Mouse (Mus musculus) C2C12 (cell line): ENCODE data around the gene Ptpn14. TPM values are rescaled to one million over a fixed set of nuclear protein-coding genes. Genes with fewer than 3 reads are reported as not detected.

ENCODE experiments used
- H3K27me3 ChIP-seq: one replicate; pipeline ENCODE4 v1.6.1; 2011; ENCODE audit not compliant: control insufficient read depth, insufficient read depth, insufficient read length
- H3K36me3 ChIP-seq: one replicate; pipeline ENCODE4 v1.6.1; 2011; ENCODE audit not compliant: control insufficient read depth, insufficient read depth
- H3K4me3 ChIP-seq: one replicate; pipeline ENCODE4 v1.5.1; 2011; ENCODE audit warnings: mild to moderate bottlenecking, control low read depth; ENCODE audit not compliant: poor library complexity, insufficient read depth, severe bottlenecking
- H3K79me2 ChIP-seq: one replicate; pipeline ENCODE4 v1.6.1; 2011; ENCODE audit not compliant: control insufficient read depth, insufficient read depth
- H3K79me3 ChIP-seq: one replicate; pipeline ENCODE4 v1.6.1; 2011; ENCODE audit warnings: low read depth, control low read depth
- H3ac ChIP-seq: one replicate; pipeline ENCODE3; 2011; ENCODE audit warnings: low read depth; ENCODE audit not compliant: control insufficient read depth, insufficient read length
- CEBPB ChIP-seq: IDR thresholded peaks from one replicate; pipeline ENCODE4 v1.6.1; 2011; ENCODE audit warnings: low read depth, mild to moderate bottlenecking, control low read depth, moderate library complexity
- CTCF ChIP-seq: IDR thresholded peaks from one replicate; pipeline ENCODE4 v1.5.1; 2011; ENCODE audit not compliant: control insufficient read depth, insufficient read depth, insufficient read length
- FOSL1 ChIP-seq: IDR thresholded peaks from one replicate; pipeline ENCODE4 v1.8.0; 2011; ENCODE audit warnings: mild to moderate bottlenecking, low read length; ENCODE audit not compliant: poor library complexity, insufficient read depth, severe bottlenecking
- MAX ChIP-seq: IDR thresholded peaks from one replicate; pipeline ENCODE4 v1.6.1; 2011; ENCODE audit warnings: mild to moderate bottlenecking, control low read depth
- MYOD1 ChIP-seq: IDR thresholded peaks from one replicate; pipeline ENCODE4 v1.6.1; 2011; ENCODE audit warnings: low read depth; ENCODE audit not compliant: control insufficient read depth, insufficient read length
- MYOG ChIP-seq: IDR thresholded peaks from one replicate; pipeline ENCODE4 v1.6.1; 2011; ENCODE audit not compliant: control insufficient read depth, insufficient read length; ENCODE audit errors: extremely low read depth
- USF1 ChIP-seq: IDR thresholded peaks from one replicate; pipeline ENCODE4 v1.6.1; 2011; ENCODE audit warnings: low read depth, mild to moderate bottlenecking, control low read depth, moderate library complexity
- polyA plus RNA-seq: library from polyadenylated mRNA; unstranded; fragments of >200 nt; fragmentation: generic; extraction: Trizol; gene quantifications from one replicate; pipeline ENCODE4 v1.2.1, GENCODE M21; 2012; ENCODE audit warnings: missing spikeins

The Ptpn14 gene
- polyA plus RNA-seq, 1 experiment, result 23.4 TPM

GRCm38 (mm10) chr1:189864846-189865560 is 136.9 kb downstream of the Ptpn14 start:
- H3ac ChIP-seq, result no peak overlapping the region
- peaks cover 47% of the 10 kb centered on the region for H3K36me3 ChIP-seq
- H3K79me3 ChIP-seq, result no peaks in the 10 kb centered on the region
- no peaks in the 10 kb centered on the region for H3K27me3 ChIP-seq
- no peaks in the 10 kb centered on the region for H3K79me2 ChIP-seq
- no peak for TF ChIP-seq CEBPB
- TF ChIP-seq CTCF, result no peak
- no peak for TF ChIP-seq USF1
- no peak for TF ChIP-seq MAX
- no peak for TF ChIP-seq MYOG
- TF ChIP-seq FOSL1, result no peak
- no peak for TF ChIP-seq MYOD1
- H3K4me3 ChIP-seq, result no peak overlapping the region

- no peak overlapping the region for H3ac ChIP-seq
- peaks cover 55% of the 10 kb centered on the region for H3K36me3 ChIP-seq
- TF ChIP-seq MYOD1 (no peak), MAX (no peak), MYOG (no peak), CTCF (no peak), USF1 (no peak), FOSL1 (no peak), CEBPB (no peak)
Measured at GRCm38 (mm10) chr1:189866621-189867020, 138.6 kb downstream of the Ptpn14 start.

GRCm38 (mm10) chr1:189867034-189867433 is 139.0 kb downstream of the Ptpn14 start:
- H3K79me3 ChIP-seq, result no peaks in the 10 kb centered on the region
- no peak for TF ChIP-seq MAX
- no peak for TF ChIP-seq USF1
- no peak for TF ChIP-seq FOSL1
- TF ChIP-seq CTCF, result no peak
- no peak for TF ChIP-seq MYOD1
- no peak for TF ChIP-seq CEBPB
- TF ChIP-seq MYOG, result no peak

More at GRCm38 (mm10) chr1:189866621-189867020, 138.6 kb downstream of the Ptpn14 start:
- Histone ChIP-seq H3K27me3 (no peaks in the 10 kb centered on the region), H3K79me3 (no peaks in the 10 kb centered on the region), H3K4me3 (no peak overlapping the region), H3K79me2 (no peaks in the 10 kb centered on the region)

DNA sequence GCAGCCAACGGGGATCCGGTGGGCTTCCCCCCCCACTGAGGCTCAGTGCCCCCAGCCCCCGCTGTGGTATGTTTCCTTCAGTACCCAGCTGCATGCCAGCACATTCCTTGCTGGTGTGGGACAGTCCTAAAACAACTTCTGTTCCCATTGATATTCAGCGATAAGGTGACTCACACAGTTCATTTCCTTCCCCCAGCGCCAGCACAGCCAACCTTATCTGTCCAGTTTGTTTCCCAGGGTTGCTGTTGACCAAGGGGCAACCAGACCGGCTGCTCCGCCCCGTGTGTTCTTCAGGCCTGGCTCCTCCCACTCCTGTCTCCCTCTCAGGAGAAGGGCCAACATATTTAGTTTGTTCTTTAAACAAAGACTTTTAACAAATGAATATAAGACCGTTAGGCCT is 139.4 kb downstream of the Ptpn14 start:
- H3K79me3 ChIP-seq, result no peaks in the 10 kb centered on the region
- H3K4me3 ChIP-seq, result no peak overlapping the region
- H3K79me2 ChIP-seq, result no peaks in the 10 kb centered on the region
- H3K27me3 ChIP-seq, result no peaks in the 10 kb centered on the region
- peaks cover 55% of the 10 kb centered on the region for H3K36me3 ChIP-seq
- TF ChIP-seq FOSL1 (no peak), MYOD1 (peak; percentile 8), USF1 (no peak)
- no peak overlapping the region for H3ac ChIP-seq

More at GRCm38 (mm10) chr1:189867034-189867433, 139.0 kb downstream of the Ptpn14 start:
- Histone ChIP-seq H3K27me3 (no peaks in the 10 kb centered on the region), H3K79me2 (no peaks in the 10 kb centered on the region), H3ac (no peak overlapping the region), H3K4me3 (no peak overlapping the region), H3K36me3 (peaks cover 56% of the 10 kb centered on the region)

DNA sequence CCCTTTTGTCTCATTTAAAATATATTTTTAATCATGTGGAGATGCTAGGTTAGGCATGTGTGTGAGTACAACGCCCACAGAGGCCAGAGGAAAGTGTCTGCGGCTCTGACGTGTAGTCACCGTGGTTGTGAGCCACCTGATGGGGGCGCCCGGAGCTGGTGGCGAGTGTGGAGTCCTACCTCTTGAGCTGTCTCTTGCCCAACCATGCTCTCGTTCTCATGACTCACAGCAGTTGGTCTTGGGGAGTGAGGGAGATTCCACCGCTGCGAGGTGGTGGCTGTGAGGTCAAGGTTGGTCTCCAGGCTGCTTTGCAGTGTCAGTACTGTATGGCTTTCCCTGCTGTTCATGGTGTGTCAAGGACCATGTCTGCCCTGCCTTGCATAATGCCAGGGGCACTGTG is 140.0 kb downstream of the Ptpn14 start:
- Histone ChIP-seq H3K79me3 (no peaks in the 10 kb centered on the region), H3ac (no peak overlapping the region), H3K79me2 (no peaks in the 10 kb centered on the region), H3K4me3 (no peak overlapping the region), H3K36me3 (peaks cover 56% of the 10 kb centered on the region), H3K27me3 (no peaks in the 10 kb centered on the region)
- TF ChIP-seq MYOG (no peak), USF1 (no peak), MYOD1 (no peak), CEBPB (no peak), FOSL1 (no peak), MAX (no peak), CTCF (no peak)

DNA sequence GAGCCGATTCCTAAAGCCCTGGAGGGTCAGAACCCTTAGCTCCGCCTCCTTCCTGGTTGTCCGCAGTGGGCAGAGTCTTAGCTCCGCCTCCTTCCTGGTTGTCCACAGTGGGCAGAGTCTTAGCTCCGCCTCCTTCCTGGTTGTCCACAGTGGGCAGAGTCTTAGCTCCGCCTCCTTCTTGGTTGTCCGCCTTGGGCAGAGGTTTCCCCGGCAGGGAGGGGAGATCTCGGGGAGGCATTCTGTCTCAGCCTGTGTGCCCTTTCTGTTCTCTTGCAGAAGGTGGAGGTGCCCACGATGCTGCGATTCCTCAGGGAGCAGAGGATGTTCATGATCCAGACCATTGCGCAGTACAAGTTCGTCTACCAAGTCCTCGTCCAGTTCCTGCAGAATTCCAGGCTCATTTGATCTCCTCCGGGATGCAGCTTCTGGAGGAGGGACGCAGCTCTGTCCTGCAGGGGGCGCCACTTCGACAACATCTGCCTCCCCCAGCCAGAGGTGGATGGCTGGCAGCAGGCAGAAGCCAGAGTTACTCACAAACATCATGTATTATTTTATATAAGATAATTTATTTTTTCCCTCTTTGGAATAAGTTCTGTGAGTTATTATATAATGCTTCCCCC is 141.7 kb downstream of the Ptpn14 start:
- Histone ChIP-seq H3ac (no peak overlapping the region), H3K27me3 (no peaks in the 10 kb centered on the region), H3K79me2 (no peaks in the 10 kb centered on the region), H3K4me3 (no peak overlapping the region), H3K79me3 (no peaks in the 10 kb centered on the region), H3K36me3 (peaks cover 42% of the 10 kb centered on the region)
- TF ChIP-seq FOSL1 (no peak), MYOD1 (no peak), USF1 (no peak), MYOG (no peak), MAX (no peak), CEBPB (no peak), CTCF (no peak)
